Mouse (Mus musculus) cortical plate, adult 2 months (tissue): ENCODE results near the gene Map4k2.

Source experiments
- CTCF ChIP-seq: fragments of 200-500 bp; IDR thresholded peaks from 2 replicates; pipeline ENCODE4 v1.5.1; 2011; ENCODE audit warnings: mild to moderate bottlenecking, control low read depth, low read length; ENCODE audit not compliant: insufficient read depth; ENCODE audit errors: extremely low read depth
- POLR2A ChIP-seq: fragments of 200-500 bp; IDR thresholded peaks from 2 replicates; pipeline ENCODE4 v1.6.1; 2011; ENCODE audit warnings: mild to moderate bottlenecking, low read length, control low read depth; ENCODE audit not compliant: insufficient read depth; ENCODE audit errors: extremely low read depth

DNA sequence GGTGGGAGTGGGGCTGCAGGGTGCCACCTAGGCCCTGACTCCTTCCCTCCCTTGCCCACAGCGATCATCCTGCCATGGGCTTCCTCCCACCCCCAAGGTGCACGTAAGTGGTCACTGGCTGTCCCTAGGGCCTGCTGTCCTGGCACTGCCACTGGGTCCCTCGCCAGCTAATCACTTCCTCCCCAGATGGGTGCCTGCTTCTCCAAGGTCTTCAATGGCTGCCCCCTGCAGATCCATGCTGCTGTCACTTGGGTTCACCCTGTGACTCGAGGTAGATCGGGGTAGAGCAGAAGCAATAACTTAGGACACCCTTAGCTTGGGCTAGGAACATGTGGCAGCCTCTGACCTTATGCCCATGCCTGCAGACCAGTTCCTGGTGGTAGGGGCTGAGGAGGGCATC, 5.1 kb downstream of the Map4k2 start:
- TF ChIP-seq CTCF (no peak), POLR2A (no peak)
